Mouse (Mus musculus) myocyte (in vitro differentiated cells): ENCODE measurements around the gene Gprc5b.

Experiments
- E2F4 ChIP-seq: IDR thresholded peaks from one replicate; pipeline ENCODE4 v1.6.1; 2011; ENCODE audit warnings: mild to moderate bottlenecking, control low read depth, moderate library complexity; ENCODE audit not compliant: insufficient read depth
- MAX ChIP-seq: IDR thresholded peaks from one replicate; pipeline ENCODE4 v1.6.1; 2011; ENCODE audit warnings: low read depth, mild to moderate bottlenecking, control low read depth
- POLR2AphosphoS2 ChIP-seq: IDR thresholded peaks from one replicate; pipeline ENCODE4 v1.6.1; 2011; ENCODE audit warnings: low read depth, control low read depth; ENCODE audit not compliant: insufficient read length
- USF1 ChIP-seq: IDR thresholded peaks from one replicate; pipeline ENCODE4 v1.6.1; 2011; ENCODE audit warnings: low read depth, mild to moderate bottlenecking, control low read depth, moderate library complexity

DNA sequence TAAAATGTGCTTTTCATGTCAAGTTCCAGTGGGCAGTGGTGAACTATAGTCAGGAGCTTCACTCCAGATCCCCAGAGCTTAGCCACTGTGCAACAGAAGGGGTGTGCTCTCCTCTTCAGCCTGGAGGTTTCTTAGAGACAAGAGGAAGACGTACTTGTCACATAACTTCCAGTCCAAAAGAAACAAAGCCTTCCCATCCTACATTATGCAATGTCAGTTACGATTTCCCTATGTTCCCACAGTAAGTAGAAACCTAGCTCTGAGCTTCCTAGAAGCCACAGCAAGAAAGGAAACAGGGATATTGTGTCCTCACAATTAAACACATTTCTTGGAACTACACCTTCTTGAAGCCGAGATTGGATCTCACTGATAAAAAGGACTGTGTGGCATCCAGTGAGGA lies 47.8 kb downstream of the Gprc5b start:
- TF ChIP-seq E2F4 (no peak), POLR2AphosphoS2 (no peak), USF1 (no peak), MAX (no peak)
